Mouse (Mus musculus) WW6 (cell line): ENCODE results near the gene Olfr1034.
A peak's percentile ranks its signal among the peaks of the same experiment; 100 is the strongest.
"Not testable (repeated sequence)": the region's sequence is repeated elsewhere in the genome, so short reads cannot be mapped to it uniquely, and the experiment has no call there.

Source experiments
- DNase-seq: peaks from one replicate; pipeline ENCODE4 v3.0.0-alpha.2; 2013; ENCODE audit warnings: low read depth, low spot score

Gene Olfr1034

GRCm38 (mm10) chr2:86045561-86045960 lies at the start of gene Olfr1034:
Gene Olfr1034 (plus strand): TSS chr2:86045861.
- DNase-seq, result no peak

DNA sequence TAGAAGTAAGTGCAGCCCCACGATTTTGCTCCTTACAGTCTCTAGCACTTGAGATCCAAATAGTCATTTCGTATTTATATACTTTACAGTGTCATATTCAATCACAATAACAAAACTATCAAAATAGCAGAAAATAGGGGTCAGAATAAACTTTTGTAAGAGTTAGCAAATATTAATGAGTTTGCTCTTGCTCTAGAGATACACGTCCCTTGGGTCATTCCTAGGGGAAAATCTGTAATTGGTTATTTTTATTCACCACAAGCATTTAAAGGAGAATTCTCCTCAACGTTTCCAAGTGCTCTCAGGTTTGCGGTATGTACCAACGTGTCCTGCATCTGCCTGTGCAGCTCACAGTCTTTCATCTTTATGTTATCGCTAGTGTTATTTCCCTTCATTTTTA lies 40.4 kb upstream of the Olfr1034 start, which contains the start of gene Olfr1032:
Olfr1032 (plus strand) TSS at position 301 of the 400 bp plus-strand sequence.
- DNase-seq, result no peak

DNA sequence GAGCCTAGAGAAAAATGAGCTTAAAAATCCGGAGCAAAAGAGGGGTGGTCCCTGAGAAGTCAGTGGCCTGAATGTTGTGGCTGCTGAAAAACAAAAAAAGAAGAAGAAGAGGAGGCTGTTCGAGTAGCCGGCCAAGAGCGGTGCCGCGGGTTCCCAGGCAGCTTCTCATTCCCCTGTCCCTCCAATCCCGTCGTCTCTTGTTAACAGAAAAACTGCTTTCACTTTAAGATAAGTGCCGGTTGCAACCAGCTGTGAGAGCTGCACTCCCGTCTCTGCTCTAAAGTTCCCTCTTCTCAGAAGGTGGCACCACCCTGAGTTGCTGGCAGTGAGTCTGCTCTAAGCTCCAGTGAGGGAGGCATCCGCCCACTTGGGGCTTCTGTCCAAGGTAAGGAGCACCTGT lies 25.3 kb upstream of the Olfr1034 start, which contains the start of gene Olfr1033:
Olfr1033 (plus strand) TSS at position 228 of the 400 bp plus-strand sequence.
- DNase-seq, result not testable (repeated sequence)

GRCm38 (mm10) chr2:86021518-86021917 lies 24.1 kb upstream of the Olfr1034 start:
- DNase-seq, result not testable (repeated sequence)

DNA sequence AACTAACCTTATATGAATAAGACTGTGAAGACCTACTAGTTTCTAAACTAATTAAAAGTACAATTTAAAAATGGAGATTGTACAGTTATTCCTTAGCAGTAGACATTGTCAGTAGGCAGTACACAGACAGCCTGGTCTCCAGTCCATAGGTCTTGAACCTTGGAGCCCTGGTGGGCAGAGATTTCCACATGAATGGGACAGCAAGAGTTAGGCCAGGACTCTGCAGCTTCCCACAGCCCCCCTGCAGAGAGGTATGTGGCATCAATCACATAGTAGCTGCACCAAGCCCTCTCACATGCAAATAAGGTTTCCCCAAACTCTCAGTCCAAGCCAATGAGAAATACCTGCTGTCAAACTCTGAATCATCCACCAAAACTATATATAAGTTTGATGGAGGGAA lies 5.1 kb downstream of the Olfr1034 start:
- DNase-seq, result peak; percentile 4

GRCm38 (mm10) chr2:86063766-86064165 lies 18.1 kb downstream of the Olfr1034 start:
- not testable (repeated sequence) for DNase-seq

- no peak for DNase-seq
Measured at GRCm38 (mm10) chr2:86070189-86070588, 24.5 kb downstream of the Olfr1034 start.

- DNase-seq, result not testable (repeated sequence)
Measured at GRCm38 (mm10) chr2:86073692-86074091, 28.0 kb downstream of the Olfr1034 start, which contains the start of gene Olfr1036. Gene Olfr1036 (plus strand): TSS chr2:86073992.

GRCm38 (mm10) chr2:86080478-86080877 lies 34.8 kb downstream of the Olfr1034 start:
- not testable (repeated sequence) for DNase-seq

DNA sequence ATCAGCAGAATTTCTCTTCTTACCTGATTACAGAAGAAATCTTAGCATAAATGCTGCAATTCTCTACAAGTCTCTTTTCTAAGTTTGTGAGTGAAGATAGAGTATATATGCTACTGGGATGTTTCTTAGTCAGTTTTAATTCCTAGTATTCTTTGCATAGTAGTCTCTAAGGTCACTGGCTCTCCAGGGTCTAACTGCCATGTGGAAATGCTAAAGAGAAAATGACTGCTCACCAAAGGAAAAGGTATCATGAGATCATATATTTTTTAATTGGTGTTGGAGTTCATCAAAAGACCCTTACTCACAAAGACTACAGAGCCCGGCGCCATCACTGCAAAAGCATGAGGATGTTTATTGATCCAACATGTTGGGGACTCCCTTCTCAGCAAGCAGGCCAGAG lies 41.6 kb downstream of the Olfr1034 start, which contains the start of gene Olfr1037:
Olfr1037 (minus strand) TSS at position 101 of the 400 bp plus-strand sequence.
- DNase-seq, result no peak
